Mouse (Mus musculus) left cerebral cortex, postnatal 4 days (tissue): ENCODE results near the gene Thbs4. TPM values are rescaled to one million over a fixed set of nuclear protein-coding genes. Genes with fewer than 3 reads are reported as not detected.
"Not testable (repeated sequence)": the region's sequence is repeated elsewhere in the genome, so short reads cannot be mapped to it uniquely, and the experiment has no call there.

Experiments used
- DNase-seq: peaks from one replicate; pipeline ENCODE4 v3.0.0-alpha.2; 2022
- intact Hi-C: fragments of 180-260 bp; cut with DNase I; formaldehyde crosslinking; loops from one replicate; pipeline ENCODE4 v1.15.1; 2025
- total RNA-seq, 2 experiments: library from RNA; stranded (reverse); gene quantifications; 2 replicates each; pipeline ENCODE4 v1.2.3; 2021

Gene Thbs4
- total RNA-seq, result 1 to 10 TPM; 1.2 to 2.1 TPM

GRCm38 (mm10) chr13:92794462-92795214 is at the start of gene Thbs4:
Gene Thbs4 (minus strand): TSS chr13:92794818.
- intact Hi-C loops, result no loop called here
- DNase-seq, result no peak

- intact Hi-C loops, result no loop called here
- DNase-seq, result no peak
These were observed 38.5 kb upstream of the Thbs4 start for GRCm38 (mm10) chr13:92833162-92833561.

- no peak for DNase-seq
- intact Hi-C loops, result no loop called here
These were observed 34.2 kb upstream of the Thbs4 start for GRCm38 (mm10) chr13:92828820-92829219.

GRCm38 (mm10) chr13:92817357-92817756 is 22.7 kb upstream of the Thbs4 start:
- intact Hi-C loops, result no loop called here
- DNase-seq, result no peak

- intact Hi-C loops, result no loop called here
- no peak for DNase-seq
These were observed 21.7 kb upstream of the Thbs4 start for GRCm38 (mm10) chr13:92816329-92816728.

- intact Hi-C loops, DNase-seq: not testable (repeated sequence)
These were observed 16.0 kb upstream of the Thbs4 start for GRCm38 (mm10) chr13:92810592-92810991.

- intact Hi-C loops, result no loop called here
These were observed 13.2 kb upstream of the Thbs4 start for GRCm38 (mm10) chr13:92807849-92808248.

GRCm38 (mm10) chr13:92806785-92807184 is 12.2 kb upstream of the Thbs4 start:
- DNase-seq, result no peak
- intact Hi-C loops, result no loop called here

More at GRCm38 (mm10) chr13:92807849-92808248, 13.2 kb upstream of the Thbs4 start:
- DNase-seq, result no peak

GRCm38 (mm10) chr13:92799306-92799925 is 4.8 kb upstream of the Thbs4 start:
- no peak for DNase-seq
- intact Hi-C loops, result no loop called here

GRCm38 (mm10) chr13:92798830-92799229 is 4.2 kb upstream of the Thbs4 start:
- intact Hi-C loops, result no loop called here
- no peak for DNase-seq

GRCm38 (mm10) chr13:92793636-92794035 is 982 bp downstream of the Thbs4 start:
- intact Hi-C loops, result no loop called here
- no peak for DNase-seq

GRCm38 (mm10) chr13:92791474-92791873 is 3.1 kb downstream of the Thbs4 start:
- DNase-seq, result no peak
- intact Hi-C loops, result no loop called here

GRCm38 (mm10) chr13:92784311-92784710 is 10.3 kb downstream of the Thbs4 start:
- no peak for DNase-seq
- intact Hi-C loops, result no loop called here

GRCm38 (mm10) chr13:92783551-92783950 is 11.1 kb downstream of the Thbs4 start:
- intact Hi-C loops, result no loop called here
- no peak for DNase-seq

- intact Hi-C loops, result no loop called here
- DNase-seq, result no peak
These were observed 13.7 kb downstream of the Thbs4 start for GRCm38 (mm10) chr13:92780927-92781326.

GRCm38 (mm10) chr13:92780076-92780475 is 14.5 kb downstream of the Thbs4 start:
- no peak for DNase-seq
- intact Hi-C loops, result no loop called here

GRCm38 (mm10) chr13:92778642-92779041 is 16.0 kb downstream of the Thbs4 start:
- intact Hi-C loops, result no loop called here
- DNase-seq, result no peak

GRCm38 (mm10) chr13:92775916-92776315 is 18.7 kb downstream of the Thbs4 start:
- intact Hi-C loops, result no loop called here
- DNase-seq, result no peak

GRCm38 (mm10) chr13:92774887-92775286 is 19.7 kb downstream of the Thbs4 start:
- no peak for DNase-seq

GRCm38 (mm10) chr13:92772500-92772899 is 22.1 kb downstream of the Thbs4 start:
- intact Hi-C loops, result no loop called here
- DNase-seq, result no peak

More at GRCm38 (mm10) chr13:92774887-92775286, 19.7 kb downstream of the Thbs4 start:
- intact Hi-C loops, result no loop called here

GRCm38 (mm10) chr13:92771566-92771965 is 23.1 kb downstream of the Thbs4 start:
- intact Hi-C loops, result no loop called here
- DNase-seq, result no peak
